Mouse (Mus musculus) liver, postnatal 0 days (tissue): ENCODE data around the gene Tbcc.

Experiments
- CTCF ChIP-seq: sonication (generic); IDR thresholded peaks from 2 replicates; pipeline ENCODE4 v1.5.1; 2016; ENCODE audit warnings: antibody characterized with exemption, low read depth
- EP300 ChIP-seq: IDR thresholded peaks from 2 replicates; pipeline ENCODE4 v1.6.1; 2016; ENCODE audit warnings: antibody characterized with exemption, low read depth, mild to moderate bottlenecking

DNA sequence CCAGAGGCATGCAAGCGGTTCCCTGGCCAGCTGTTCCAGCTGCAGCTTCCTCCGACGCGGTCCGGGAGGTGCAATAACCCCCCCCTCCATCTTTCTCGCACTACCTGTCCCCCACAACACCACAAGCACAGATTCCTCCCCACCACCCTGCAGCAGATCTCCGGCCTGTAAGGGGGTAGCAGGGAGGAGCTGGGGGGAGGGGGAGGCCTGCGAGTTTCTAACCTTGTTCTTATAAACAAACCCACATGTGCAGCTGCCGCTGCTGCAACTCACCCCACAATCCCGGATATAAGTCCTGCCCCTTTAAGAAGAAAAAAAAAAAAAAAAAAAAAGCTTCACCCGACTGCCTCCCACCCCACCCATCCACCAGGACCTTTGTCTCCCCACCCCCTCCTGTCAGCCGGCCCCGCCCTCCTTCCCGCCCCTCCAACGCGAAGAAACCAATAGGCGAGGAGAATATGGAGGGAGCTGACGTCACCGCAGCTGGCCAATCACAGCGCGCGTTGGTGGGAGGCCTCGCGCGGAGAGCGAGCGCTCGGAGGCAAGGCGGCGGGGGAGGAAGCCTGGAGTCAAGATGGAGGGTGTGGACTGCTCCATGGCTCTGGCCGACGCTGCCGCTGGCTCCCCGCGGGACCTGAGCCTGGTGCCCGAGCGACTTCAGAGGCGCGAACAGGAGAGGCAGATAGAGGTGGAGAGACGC lies at the start of gene Tbcc:
- no peak for TF ChIP-seq CTCF
- TF ChIP-seq EP300, result no peak
